ENCODE assay signal across 2 mouse cellular contexts in the genomic region with DNA sequence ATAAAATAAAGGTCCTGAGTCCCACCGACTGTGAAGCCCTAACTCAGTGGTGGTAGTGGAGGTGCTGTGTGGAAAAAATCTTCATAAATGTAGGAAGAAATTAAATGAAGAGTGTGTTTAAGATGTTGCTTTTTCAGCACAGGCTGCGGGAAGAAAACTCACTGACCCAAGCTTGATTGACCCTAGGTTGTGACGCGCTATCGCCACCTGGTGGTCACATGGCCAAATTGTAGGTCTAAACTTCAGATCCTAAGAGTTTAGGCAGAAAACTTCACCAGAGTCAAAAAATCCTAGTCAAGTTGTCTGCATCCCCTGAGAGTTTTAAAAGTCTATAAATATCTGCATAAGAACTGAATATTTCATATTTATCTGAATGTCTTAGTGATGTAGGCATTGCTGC.
TF ChIP-seq lines count a peak whose summit lies in the region.

No protein-coding gene starts in this region.

TF ChIP-seq in CH12.LX, 34 proteins besides CTCF, POLR2A, EP300 and RAD21 (continued from another document):
- TF ChIP-seq E2F4 (IDR thresholded peaks at IDR 0.05; ENCODE audit: insufficient replicate concordance, low read depth, low read length) (no peak), UBTF (IDR thresholded peaks at IDR 0.05; ENCODE audit: low read depth, low read length) (no peak), JUND (conservative IDR thresholded peaks at IDR 0.05; ENCODE audit: low read depth, low read length) (no peak), SMC3 (IDR thresholded peaks at IDR 0.05; ENCODE audit: low read depth, low read length) (peak; percentile 21; the same call in 1 of the 2 replicates), GABPA (IDR thresholded peaks at IDR 0.05; ENCODE audit: insufficient replicate concordance, low read depth, low read length) (no peak)

TF ChIP-seq in MEL, 35 proteins besides CTCF, POLR2A, EP300 and RAD21 (continued from another document):
- TF ChIP-seq ZNF384 (IDR thresholded peaks at IDR 0.05; ENCODE audit: low read depth, low read length) (no peak), MAFK (IDR thresholded peaks at IDR 0.05; ENCODE audit: borderline replicate concordance, low read depth, low read length) (no peak), ZC3H11A (IDR thresholded peaks at IDR 0.05; ENCODE audit: low read depth, low read length) (peak; percentile 29; the same call in 1 of the 2 replicates), ZKSCAN1 (IDR thresholded peaks at IDR 0.05; ENCODE audit: low read depth, low read length) (no peak)
